Mouse (Mus musculus): Measurements from ENCODE around the gene Fam136a. TPM values are rescaled to one million over a fixed set of nuclear protein-coding genes. Genes with fewer than 3 reads are reported as not detected.
"Not testable (repeated sequence)": the region's sequence is repeated elsewhere in the genome, so short reads cannot be mapped to it uniquely, and the experiment has no call there.

Fam136a gene
- polyA plus RNA-seq, 1 experiment, result 73.3 TPM

DNA sequence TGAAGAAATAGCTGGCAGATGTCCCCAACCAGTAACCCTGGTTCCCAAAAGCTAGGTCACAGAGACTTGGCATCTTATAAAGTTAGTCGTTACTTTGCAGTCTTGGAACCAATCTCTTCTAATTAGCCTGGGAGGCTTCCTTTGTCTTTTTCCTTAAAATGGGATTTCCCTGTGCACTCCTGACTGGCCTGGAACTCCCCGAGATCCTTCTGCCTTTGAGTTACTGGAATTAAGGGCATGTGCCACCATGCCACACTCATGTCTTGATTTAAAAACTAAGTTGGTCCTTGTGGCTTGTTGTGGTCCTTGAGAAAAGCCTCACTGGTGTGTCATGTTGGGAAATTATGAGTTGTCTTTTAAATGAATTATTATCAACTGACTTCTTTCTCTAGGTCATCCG, 12.9 kb downstream of the Fam136a start:
- Histone ChIP-seq H3K27ac (replicated peaks; ENCODE audit: low read depth, low read length) (no peak overlapping the region), H3K4me1 (ENCODE audit: control insufficient read depth, insufficient read depth, insufficient read length, low read length) (no peaks in the 10 kb centered on the region), H3K4me3 (ENCODE audit: insufficient read depth, low read depth, low read length) (no peak overlapping the region)

DNA sequence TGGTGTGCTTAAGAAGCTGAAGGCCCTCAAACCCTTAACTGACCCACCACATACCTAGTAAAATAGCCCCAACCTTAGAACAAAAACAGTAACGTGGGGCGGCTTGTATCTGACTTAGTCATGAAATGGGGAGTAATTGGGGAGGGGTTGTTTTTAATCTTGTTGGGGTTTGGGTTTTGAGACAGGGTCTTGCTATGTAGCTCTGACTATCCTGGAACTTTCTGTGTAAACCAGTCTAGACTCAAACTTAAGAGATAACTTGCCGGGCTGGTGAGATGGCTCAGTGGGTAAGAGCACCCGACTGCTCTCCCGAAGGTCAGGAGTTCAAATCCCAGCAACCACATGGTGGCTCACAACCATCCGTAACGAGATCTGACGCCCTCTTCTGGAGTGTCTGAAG, 14.7 kb downstream of the Fam136a start:
- H3K4me3 ChIP-seq (ENCODE audit: insufficient read depth, low read depth, low read length); H3K4me1 ChIP-seq (ENCODE audit: control insufficient read depth, insufficient read depth, insufficient read length, low read length); H3K27ac ChIP-seq (replicated peaks; ENCODE audit: low read depth, low read length): not testable (repeated sequence)

DNA sequence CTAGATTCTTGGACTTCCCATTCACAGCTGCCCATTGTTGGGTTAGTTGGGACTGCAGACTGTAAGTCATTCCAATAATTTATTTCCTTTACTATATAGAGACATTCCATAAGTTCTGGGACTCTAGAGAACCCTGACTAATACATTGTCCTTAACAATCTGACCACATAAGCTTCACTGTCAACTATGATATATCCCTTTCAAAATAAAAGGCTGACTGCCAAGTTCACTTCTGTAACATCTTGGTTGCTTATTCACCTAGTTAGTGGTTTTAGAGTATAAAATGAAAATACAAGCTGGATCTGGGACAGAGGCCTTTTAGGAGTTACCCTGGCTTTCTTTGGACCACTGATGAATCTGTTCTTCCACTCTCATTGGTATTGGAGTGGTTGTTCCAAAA, 17.1 kb downstream of the Fam136a start:
- no peak overlapping the region for H3K27ac ChIP-seq (replicated peaks; ENCODE audit: low read depth, low read length)

DNA sequence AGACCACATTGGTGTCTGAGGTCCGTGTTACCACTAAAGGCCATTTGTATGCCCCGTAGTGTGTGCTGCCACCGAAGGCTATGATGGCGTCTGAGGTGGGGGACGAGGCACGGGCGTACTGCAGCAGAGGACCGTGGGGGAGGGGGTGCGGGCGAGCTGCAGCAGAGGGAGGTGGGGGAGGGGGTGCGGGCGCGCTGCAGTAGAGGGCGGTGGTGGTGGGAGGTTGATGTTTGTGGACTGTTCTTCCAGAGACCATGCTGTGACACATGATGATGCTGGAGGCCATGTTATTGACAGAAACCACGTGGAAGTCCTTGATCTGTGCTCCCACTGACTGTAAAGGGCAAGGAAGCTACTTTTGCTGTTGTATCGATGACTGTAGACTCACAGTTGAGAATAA, 17.9 kb downstream of the Fam136a start:
- Histone ChIP-seq H3K4me1 (ENCODE audit: control insufficient read depth, insufficient read depth, insufficient read length, low read length) (no peaks in the 10 kb centered on the region), H3K27ac (replicated peaks; ENCODE audit: low read depth, low read length) (no peak overlapping the region), H3K4me3 (ENCODE audit: insufficient read depth, low read depth, low read length) (no peak overlapping the region)

More for the DNA sequence above, 17.1 kb downstream of the Fam136a start:
- Histone ChIP-seq H3K4me1 (ENCODE audit: control insufficient read depth, insufficient read depth, insufficient read length, low read length) (no peaks in the 10 kb centered on the region), H3K4me3 (ENCODE audit: insufficient read depth, low read depth, low read length) (no peak overlapping the region)

DNA sequence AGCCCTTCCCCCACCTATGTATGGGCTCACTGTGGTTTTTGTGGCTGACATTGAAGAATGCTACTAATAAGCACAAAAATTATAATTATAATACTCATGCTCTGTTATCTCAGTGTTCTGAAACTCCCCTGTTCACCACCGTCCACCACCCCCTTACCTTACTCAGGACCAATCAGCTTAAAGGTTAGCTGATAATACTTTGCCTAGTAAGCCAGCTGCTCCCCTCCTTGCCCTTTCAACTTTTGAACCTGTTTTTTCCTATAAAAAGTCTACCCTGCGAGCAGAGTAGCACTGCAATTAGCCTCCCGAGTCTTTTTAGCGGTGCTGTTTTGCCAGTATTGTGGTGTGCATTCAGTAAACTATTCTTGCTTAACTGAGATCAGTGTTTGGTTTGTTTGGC, 19.2 kb downstream of the Fam136a start:
- Histone ChIP-seq H3K27ac (replicated peaks; ENCODE audit: low read depth, low read length) (no peak overlapping the region), H3K4me3 (ENCODE audit: insufficient read depth, low read depth, low read length) (no peak overlapping the region), H3K4me1 (ENCODE audit: control insufficient read depth, insufficient read depth, insufficient read length, low read length) (no peaks in the 10 kb centered on the region)

DNA sequence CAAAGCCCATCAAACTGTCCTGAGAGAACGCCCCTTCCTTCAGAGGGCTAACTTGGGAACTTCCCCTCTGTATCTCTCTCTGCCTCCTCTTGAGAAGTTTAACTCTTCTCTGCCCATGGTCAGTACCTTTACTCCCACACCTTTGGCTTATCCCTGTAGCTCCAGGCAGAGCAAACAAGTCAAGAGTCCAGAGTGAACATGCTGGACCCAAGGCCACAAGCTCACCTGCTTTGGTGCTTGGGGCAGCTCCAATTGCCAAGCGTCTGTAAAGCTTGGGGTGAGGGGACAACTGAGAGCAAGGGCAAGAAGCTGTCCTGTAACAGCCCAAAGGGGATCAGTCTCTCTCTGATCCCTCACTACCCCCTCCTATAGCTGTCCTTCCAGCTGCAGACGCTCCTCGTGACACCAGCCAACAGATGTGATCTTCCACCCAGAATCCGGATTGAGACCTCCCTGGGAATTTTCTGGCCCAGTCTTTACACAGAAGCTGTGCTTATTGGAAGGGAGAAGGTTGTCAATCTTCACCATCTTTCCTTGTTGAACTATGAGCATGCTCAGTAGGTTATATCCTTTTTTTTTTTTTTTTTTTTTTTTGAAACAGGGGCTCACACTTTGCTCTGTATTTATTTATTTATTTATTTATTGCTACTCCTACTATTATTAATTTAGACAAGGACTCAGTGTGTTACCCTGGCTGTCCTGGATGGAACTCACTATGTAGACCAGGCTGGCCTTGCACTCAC, 20.1 kb downstream of the Fam136a start:
- Histone ChIP-seq H3K4me1 (ENCODE audit: control insufficient read depth, insufficient read depth, insufficient read length, low read length) (no peaks in the 10 kb centered on the region), H3K4me3 (ENCODE audit: insufficient read depth, low read depth, low read length) (no peak overlapping the region), H3K27ac (replicated peaks; ENCODE audit: low read depth, low read length) (no peak overlapping the region)

DNA sequence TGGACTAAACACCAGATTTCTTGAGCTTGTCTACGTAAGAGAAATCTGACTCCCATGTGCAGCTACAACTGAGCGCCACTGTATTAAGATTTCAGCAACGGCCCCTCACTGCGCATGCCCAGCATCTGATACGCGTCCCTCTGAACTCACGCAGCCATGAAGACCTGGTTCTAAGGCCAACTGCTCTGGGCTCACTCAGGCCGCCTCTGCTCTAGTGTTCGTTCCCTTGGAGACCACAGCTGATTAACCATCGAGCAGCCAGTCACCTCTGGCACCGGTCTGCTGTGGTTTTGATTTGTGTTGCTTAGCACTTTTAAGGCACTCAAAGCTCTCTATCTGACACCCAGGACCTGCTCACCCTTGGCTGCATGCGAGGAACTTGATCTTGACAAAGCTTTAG, 21.9 kb downstream of the Fam136a start:
- Histone ChIP-seq H3K4me3 (ENCODE audit: insufficient read depth, low read depth, low read length) (no peak overlapping the region), H3K27ac (replicated peaks; ENCODE audit: low read depth, low read length) (no peak overlapping the region), H3K4me1 (ENCODE audit: control insufficient read depth, insufficient read depth, insufficient read length, low read length) (no peaks in the 10 kb centered on the region)

DNA sequence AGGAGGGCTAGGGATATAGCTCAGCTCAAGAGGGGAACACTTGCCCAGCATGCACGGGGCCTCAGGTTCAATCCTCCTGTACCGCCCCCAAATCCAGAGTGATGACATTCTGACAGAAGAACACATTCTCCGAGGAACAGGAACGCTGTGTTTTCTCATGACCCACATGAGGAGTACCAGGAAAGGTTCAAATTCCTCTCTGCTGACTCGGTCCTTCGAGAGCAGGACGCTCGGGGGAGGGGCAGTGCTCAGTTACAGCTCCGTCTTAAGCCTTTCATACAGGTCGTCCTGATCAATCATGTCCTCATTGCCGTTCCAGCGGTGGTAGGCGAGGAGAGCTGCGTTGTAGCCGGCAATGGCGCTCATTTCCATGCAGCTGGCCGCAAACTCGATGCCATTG, 23.0 kb downstream of the Fam136a start:
- Histone ChIP-seq H3K27ac (replicated peaks; ENCODE audit: low read depth, low read length) (no peak overlapping the region), H3K4me3 (ENCODE audit: insufficient read depth, low read depth, low read length) (no peak overlapping the region), H3K4me1 (ENCODE audit: control insufficient read depth, insufficient read depth, insufficient read length, low read length) (no peaks in the 10 kb centered on the region)

DNA sequence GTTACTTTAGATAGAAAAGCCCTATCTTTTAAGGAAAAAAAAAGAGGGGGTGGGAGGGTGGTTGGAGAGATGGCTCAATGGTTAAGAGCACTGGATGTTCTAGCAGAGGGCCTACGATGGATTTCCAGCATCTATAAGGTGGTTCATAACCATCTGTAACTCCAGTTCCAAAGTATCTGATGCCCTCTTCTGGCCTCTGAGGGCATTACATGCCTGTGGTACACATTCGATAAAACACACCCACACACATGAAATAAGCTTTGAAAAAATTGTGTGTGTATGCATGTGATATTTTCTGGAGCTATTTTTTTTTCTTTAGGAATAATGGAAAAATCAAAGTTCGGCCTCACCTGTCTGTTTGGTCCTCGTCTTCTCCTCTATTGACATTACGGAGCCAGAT, 25.9 kb downstream of the Fam136a start:
- Histone ChIP-seq H3K27ac (replicated peaks; ENCODE audit: low read depth, low read length) (no peak overlapping the region), H3K4me1 (ENCODE audit: control insufficient read depth, insufficient read depth, insufficient read length, low read length) (peaks cover 5% of the 10 kb centered on the region; the same call in 1 of the 2 replicates)

DNA sequence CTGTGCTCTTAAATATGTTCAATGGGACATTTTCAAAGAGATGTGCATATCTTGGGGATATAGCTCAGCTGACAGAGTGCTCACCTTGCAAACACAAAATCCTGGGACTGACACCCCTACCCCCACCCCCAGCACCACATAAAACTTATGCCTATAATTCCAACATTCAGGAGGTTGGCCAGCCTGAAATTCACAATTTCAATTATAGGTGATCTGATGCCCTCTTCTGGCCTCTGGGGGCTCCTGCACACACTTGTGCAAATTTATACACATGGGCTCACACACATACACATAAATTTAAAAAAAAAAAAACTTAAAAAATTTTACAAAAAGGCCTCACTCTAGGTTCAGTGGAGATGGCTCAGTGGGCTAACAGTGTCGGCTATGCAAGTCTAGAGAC, 27.7 kb downstream of the Fam136a start:
- H3K27ac ChIP-seq (replicated peaks; ENCODE audit: low read depth, low read length), result no peak overlapping the region
- H3K4me3 ChIP-seq (ENCODE audit: insufficient read depth, low read depth, low read length), result no peak overlapping the region
- peaks cover 5% of the 10 kb centered on the region; the same call in 1 of the 2 replicates for H3K4me1 ChIP-seq (ENCODE audit: control insufficient read depth, insufficient read depth, insufficient read length, low read length)

More for the DNA sequence above, 25.9 kb downstream of the Fam136a start:
- no peak overlapping the region for H3K4me3 ChIP-seq (ENCODE audit: insufficient read depth, low read depth, low read length)

DNA sequence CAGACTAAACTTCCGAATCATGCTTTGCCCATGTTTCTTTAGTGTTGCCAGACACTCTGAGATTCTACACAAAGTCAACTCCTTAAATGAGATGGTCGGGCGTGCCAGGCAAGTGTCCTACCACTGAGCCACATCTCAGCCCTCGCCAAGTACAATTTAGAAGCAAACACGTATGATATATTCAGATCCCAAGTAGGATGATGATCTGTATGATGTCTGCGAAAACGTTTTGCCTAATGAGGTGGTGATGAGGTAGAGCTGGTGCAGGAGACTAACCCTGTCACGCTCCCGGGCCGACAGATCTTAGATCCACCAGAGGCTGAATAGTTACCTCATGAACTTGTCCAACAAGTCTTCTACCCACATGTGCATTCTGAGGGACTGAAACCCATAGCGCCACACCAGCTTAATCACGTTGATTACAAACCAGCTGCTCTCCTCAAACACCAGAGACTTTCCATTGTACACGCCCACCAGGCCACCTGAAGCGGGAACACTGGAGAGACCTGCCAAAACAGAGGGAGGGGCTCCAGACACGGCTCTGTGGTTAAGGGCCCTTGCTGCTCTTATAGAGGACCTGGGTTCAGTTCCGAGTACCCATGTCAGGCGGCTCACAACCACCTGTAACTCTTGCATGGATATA, 28.8 kb downstream of the Fam136a start:
- H3K27ac ChIP-seq (replicated peaks; ENCODE audit: low read depth, low read length), result no peak overlapping the region
- peaks cover 5% of the 10 kb centered on the region; the same call in 1 of the 2 replicates for H3K4me1 ChIP-seq (ENCODE audit: control insufficient read depth, insufficient read depth, insufficient read length, low read length)
- no peak overlapping the region for H3K4me3 ChIP-seq (ENCODE audit: insufficient read depth, low read depth, low read length)

DNA sequence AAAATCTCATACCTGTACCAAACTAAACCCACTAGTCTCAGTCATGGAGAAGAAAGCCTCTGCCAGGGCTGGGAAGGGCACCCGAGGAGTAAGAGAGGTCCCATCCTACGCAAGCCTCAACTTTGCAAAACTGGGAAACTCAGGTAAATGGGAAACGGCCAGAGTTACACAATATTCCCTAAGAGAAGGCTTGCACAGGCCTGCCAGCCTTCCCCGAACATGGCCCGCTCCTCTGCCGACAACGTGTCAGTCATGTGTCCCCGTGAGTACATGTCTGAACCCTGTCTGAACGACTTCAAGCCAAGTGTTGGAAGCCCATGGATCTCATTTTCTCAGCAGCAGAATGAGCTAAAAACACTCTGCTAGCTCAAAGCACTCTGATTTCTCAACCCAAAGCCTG, 29.6 kb downstream of the Fam136a start:
- H3K27ac ChIP-seq (replicated peaks; ENCODE audit: low read depth, low read length), result peak overlapping the region; percentile 37
- peaks cover 5% of the 10 kb centered on the region for H3K4me1 ChIP-seq (ENCODE audit: control insufficient read depth, insufficient read depth, insufficient read length, low read length)
- H3K4me3 ChIP-seq (ENCODE audit: insufficient read depth, low read depth, low read length), result peak overlapping the region; percentile 31; the same call in 1 of the 2 replicates

DNA sequence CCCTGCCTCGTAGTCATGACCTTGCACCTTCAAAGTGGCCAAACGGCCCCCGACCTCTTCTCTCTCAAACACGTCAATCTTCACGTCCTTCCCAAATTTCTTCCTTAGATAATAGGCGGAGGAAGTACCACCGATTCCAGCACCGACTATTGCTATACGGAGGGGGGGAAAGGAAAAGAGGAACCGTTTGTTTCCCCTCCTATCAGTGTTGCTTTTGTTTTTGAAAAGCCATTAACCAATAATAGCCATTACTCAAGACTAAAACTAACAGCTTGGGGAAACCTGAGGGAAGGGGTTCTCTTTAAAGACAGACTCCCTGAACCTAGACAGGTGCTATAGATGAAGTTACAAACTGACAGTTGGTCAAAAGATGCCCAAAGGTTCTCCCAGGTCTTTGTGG, 30.5 kb downstream of the Fam136a start:
- H3K4me3 ChIP-seq (ENCODE audit: insufficient read depth, low read depth, low read length), result peak overlapping the region; percentile 87
- H3K4me1 ChIP-seq (ENCODE audit: control insufficient read depth, insufficient read depth, insufficient read length, low read length), result peaks cover 8% of the 10 kb centered on the region
- H3K27ac ChIP-seq (replicated peaks; ENCODE audit: low read depth, low read length), result no peak overlapping the region

DNA sequence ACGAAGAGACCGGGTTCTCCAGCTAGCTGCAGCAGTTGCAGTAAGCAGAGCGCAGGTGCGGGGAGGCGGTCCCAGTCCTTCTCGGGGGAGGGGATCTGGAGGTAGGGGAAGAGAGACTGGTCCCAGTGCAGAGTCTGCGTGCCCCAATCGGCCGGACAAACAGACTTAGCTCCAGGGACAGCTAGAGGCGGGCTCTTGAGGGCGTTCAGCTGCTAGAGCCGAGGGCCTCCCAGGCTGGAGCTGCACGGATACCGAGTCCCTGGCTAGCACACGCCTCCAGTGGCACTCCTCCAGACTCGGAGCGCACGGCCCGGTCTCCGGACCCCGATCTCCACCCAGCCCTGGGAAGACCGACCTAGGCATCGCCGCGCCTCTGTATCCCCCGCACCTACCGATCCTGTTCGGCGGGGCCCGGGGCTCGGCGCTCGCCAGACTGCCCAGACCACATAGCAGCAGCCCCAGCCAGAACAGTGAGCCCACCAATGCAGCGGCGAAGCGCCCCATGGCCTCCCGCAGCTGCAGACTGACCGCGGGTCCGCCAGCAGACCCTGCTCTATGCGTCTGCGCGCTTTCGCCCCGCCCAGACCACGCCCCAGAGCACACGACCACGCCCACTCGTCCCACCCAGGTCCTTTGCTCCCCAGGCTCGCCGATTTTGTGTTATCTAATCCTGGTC, 31.3 kb downstream of the Fam136a start, which contains the start of gene Pcyox1:
Pcyox1 (minus strand) TSS at position 574 of the 676 bp plus-strand sequence.
- Histone ChIP-seq H3K4me3 (ENCODE audit: insufficient read depth, low read depth, low read length) (peak within 1 kb of the TSS; percentile 87), H3K27ac (replicated peaks; ENCODE audit: low read depth, low read length) (peak within 1 kb of the TSS; percentile 45), H3K4me1 (ENCODE audit: control insufficient read depth, insufficient read depth, insufficient read length, low read length) (peaks cover 8% of the 10 kb centered on the region)

DNA sequence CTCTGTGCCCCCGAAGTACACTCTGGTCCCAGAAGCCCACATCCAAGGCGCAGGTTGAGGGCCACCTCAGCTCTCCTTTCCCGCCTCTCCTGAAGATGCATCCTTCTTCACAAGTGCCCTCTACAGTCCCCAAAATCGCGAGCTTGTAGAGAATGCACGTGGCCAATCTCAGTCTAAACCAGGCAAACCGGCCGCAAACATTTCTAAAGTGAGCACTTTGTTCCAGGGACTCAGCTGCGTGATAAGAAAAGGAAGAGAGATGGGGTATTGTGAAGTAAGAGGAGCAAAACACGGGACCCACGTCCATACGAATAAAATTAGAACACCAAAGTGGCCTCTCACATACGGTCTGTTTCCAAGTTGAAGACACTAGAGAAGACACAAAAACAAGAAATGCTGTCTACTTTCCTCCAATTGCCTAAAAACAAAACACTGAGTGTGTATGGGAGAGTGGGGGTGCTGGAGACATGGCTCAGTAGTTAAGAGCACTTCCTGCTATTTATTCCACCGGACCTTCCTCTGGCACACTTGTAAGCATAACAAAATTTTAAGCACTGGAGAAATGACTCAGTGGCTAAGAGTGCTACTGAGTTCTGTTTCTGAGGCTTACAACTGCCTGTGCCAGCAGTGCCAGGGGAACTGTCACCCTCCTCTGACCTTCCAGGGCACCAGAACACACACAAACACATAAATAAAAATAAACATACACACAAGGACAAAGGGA, 32.0 kb downstream of the Fam136a start:
- H3K4me3 ChIP-seq (ENCODE audit: insufficient read depth, low read depth, low read length), result peak overlapping the region; percentile 87
- H3K27ac ChIP-seq (replicated peaks; ENCODE audit: low read depth, low read length), result peak overlapping the region; percentile 45

More for the DNA sequence above, 32.0 kb downstream of the Fam136a start:
- H3K4me1 ChIP-seq (ENCODE audit: control insufficient read depth, insufficient read depth, insufficient read length, low read length), result peaks cover 8% of the 10 kb centered on the region

Measured in brown adipose tissue, adult 24 weeks (tissue).